Mouse (Mus musculus) spleen, adult 2 months (tissue): ENCODE data around the gene Ankrd1.

Experiments used
- CTCF ChIP-seq: fragments of 200-500 bp; IDR thresholded peaks from 2 replicates; pipeline ENCODE4 v1.5.1; 2011; ENCODE audit warnings: mild to moderate bottlenecking, inconsistent platforms; ENCODE audit not compliant: insufficient read depth, insufficient read length, insufficient replicate concordance; ENCODE audit errors: extremely low read depth
- POLR2A ChIP-seq: fragments of 200-500 bp; IDR thresholded peaks from 2 replicates; pipeline ENCODE4 v1.6.1; 2011; ENCODE audit warnings: low read depth, low read length, inconsistent platforms

DNA sequence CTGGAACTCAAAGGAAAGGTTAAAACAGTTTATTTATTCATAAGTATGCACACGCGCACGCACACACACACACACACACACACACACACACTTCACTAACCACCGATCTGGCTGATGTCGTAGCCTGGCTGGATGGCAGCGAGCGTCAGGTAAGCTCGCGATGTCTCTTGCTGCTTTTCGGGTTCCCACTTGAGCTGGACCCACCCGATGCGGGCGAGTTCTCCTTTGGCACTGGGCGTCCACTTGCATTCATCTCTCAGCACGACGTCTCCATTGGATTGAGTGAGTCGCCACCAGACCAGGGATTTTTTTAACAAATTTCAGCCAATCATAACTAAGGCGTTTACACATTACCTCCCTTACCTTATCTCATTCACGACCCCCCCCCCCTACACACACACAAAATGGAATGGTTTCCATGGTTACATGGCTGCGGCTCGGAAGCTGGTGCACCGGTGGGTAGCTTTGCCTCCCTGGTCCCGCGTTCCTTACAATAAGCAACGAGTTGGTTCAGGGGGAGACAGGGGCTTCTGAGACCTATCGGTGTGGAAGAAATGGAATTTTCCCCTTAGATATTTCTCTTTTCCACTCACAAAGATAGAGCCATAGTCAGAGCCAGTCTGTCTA lies 10.5 kb downstream of the Ankrd1 start:
- TF ChIP-seq CTCF: no peak
- TF ChIP-seq POLR2A: no peak
